Mouse (Mus musculus) cerebellum, postnatal 25 days (tissue): ENCODE data around the gene Ggta1.

Experiments
- DNase-seq, 2 experiments: peaks; one replicate each; pipeline ENCODE4 v3.0.0; 2021; ENCODE audit warnings: mixed read lengths in 2 of 2

Gene Ggta1

GRCm38 (mm10) chr2:35432472-35432871 is 30.6 kb downstream of the Ggta1 start:
- DNase-seq, result no peak

- DNase-seq, result no peak
Observed at GRCm38 (mm10) chr2:35432011-35432410, 31.0 kb downstream of the Ggta1 start.

- no peak for DNase-seq
Observed at GRCm38 (mm10) chr2:35430806-35431205, 32.2 kb downstream of the Ggta1 start.

GRCm38 (mm10) chr2:35428615-35429300 is 34.3 kb downstream of the Ggta1 start:
- DNase-seq, result no peak

GRCm38 (mm10) chr2:35427559-35427958 is 35.5 kb downstream of the Ggta1 start:
- DNase-seq, result no peak

GRCm38 (mm10) chr2:35423711-35424339 is 39.2 kb downstream of the Ggta1 start:
- no peak for DNase-seq

- DNase-seq, result no peak
Observed at GRCm38 (mm10) chr2:35422384-35422783, 40.6 kb downstream of the Ggta1 start.

- no peak for DNase-seq
Observed at GRCm38 (mm10) chr2:35420681-35421080, 42.4 kb downstream of the Ggta1 start.

- no peak for DNase-seq
Observed at GRCm38 (mm10) chr2:35419671-35420070, 43.4 kb downstream of the Ggta1 start.

GRCm38 (mm10) chr2:35419243-35419642 is 43.8 kb downstream of the Ggta1 start:
- DNase-seq, result no peak

GRCm38 (mm10) chr2:35417231-35417630 is 45.8 kb downstream of the Ggta1 start:
- DNase-seq, result no peak

- DNase-seq, result no peak
Observed at GRCm38 (mm10) chr2:35416473-35416872, 46.6 kb downstream of the Ggta1 start.

- DNase-seq, result no peak
Observed at GRCm38 (mm10) chr2:35412810-35413209, 50.2 kb downstream of the Ggta1 start.

- DNase-seq, result no peak
Observed at GRCm38 (mm10) chr2:35412246-35412645, 50.8 kb downstream of the Ggta1 start.

GRCm38 (mm10) chr2:35411640-35412190 is 51.3 kb downstream of the Ggta1 start:
- no peak for DNase-seq

GRCm38 (mm10) chr2:35409466-35409865 is 53.6 kb downstream of the Ggta1 start:
- no peak for DNase-seq

GRCm38 (mm10) chr2:35408409-35409110 is 54.5 kb downstream of the Ggta1 start:
- DNase-seq, result no peak

- DNase-seq, result no peak
Observed at GRCm38 (mm10) chr2:35407878-35408277, 55.2 kb downstream of the Ggta1 start.

GRCm38 (mm10) chr2:35407266-35407665 is 55.8 kb downstream of the Ggta1 start:
- DNase-seq, result no peak

GRCm38 (mm10) chr2:35406611-35407010 is 56.4 kb downstream of the Ggta1 start:
- no peak for DNase-seq

GRCm38 (mm10) chr2:35402391-35402790 is 60.6 kb downstream of the Ggta1 start:
- DNase-seq, result no peak

GRCm38 (mm10) chr2:35400739-35401138 is 62.3 kb downstream of the Ggta1 start:
- no peak for DNase-seq

- DNase-seq, result no peak
Observed at GRCm38 (mm10) chr2:35398184-35398828, 64.7 kb downstream of the Ggta1 start.
